ENCODE assay signal across 9 mouse cellular contexts in genomic region chr19:46435492-46435891, GRCm38 (mm10). TPM values are rescaled to one million over a fixed set of nuclear protein-coding genes. Genes with fewer than 3 reads are reported as not detected.
DNase-seq lines count a peak whose midpoint lies in the region; ATAC-seq lines count a peak whose summit lies in the region.
"Had no signal": no experiment of that assay in that cellular context is flagged by ENCODE, and none has a peak within 500 bp of the region (broad histone marks: within the 10 kb centered on the region; RNA-seq: fewer than 3 reads in every experiment).

No protein-coding gene starts in this region.

- H3K9ac ChIP-seq in neural tube, embryonic 15.5 days (replicated peaks) = no peak overlapping the region
- no peak overlapping the region for H3K9ac ChIP-seq in forebrain, embryonic 12.5 days

- no peak overlapping the region for H3K27ac ChIP-seq in neural tube, embryonic 15.5 days (replicated peaks)
- H3K27ac ChIP-seq in forebrain, embryonic 12.5 days = peak overlapping the region; percentile 54

- H3K4me3 ChIP-seq in neural tube, embryonic 15.5 days (replicated peaks) = no peak overlapping the region
- H3K4me3 ChIP-seq in forebrain, embryonic 12.5 days (replicated peaks) = no peak overlapping the region

- no peak for ATAC-seq in CD4-positive, CD25-positive, alpha-beta regulatory T cell, adult 4 months
- ATAC-seq in neural tube, embryonic 15.5 days (ENCODE audit: low FRiP score) = no peak
- ATAC-seq in forebrain, embryonic 12.5 days (ENCODE audit: low FRiP score) = no peak

- H3K27me3 ChIP-seq in neural tube, embryonic 15.5 days (replicated peaks) = no peaks in the 10 kb centered on the region
- H3K27me3 ChIP-seq in forebrain, embryonic 12.5 days = no peaks in the 10 kb centered on the region

- peak; percentile 70 for DNase-seq in CD4-positive, CD25-positive, alpha-beta regulatory T cell, adult 2 months (ENCODE audit: low read depth, low spot score)
- peak; percentile 38 for DNase-seq in neural tube, embryonic 10.5 days (ENCODE audit: extremely low spot score, low spot score)
- peak; percentile 57 for DNase-seq in retina, embryonic 14.5 days (ENCODE audit: low spot score)
- DNase-seq in spleen, postnatal 4 days (ENCODE audit: low spot score in 2 of 2) = no peak
- DNase-seq in cerebellum, adult 8-10 months = no peak
- DNase-seq: lung, postnatal 4 days had no signal

- no peak overlapping the region for H3K4me2 ChIP-seq in neural tube, embryonic 15.5 days
- H3K4me2 ChIP-seq in forebrain, embryonic 12.5 days = no peak overlapping the region

- WGBS in neural tube, embryonic 15.5 days = 4% methylated on average over 7 of the region's 7 CpGs
- WGBS in forebrain, embryonic 12.5 days = 6% methylated on average over 7 of the region's 7 CpGs

- no peaks in the 10 kb centered on the region for H3K9me3 ChIP-seq in neural tube, embryonic 15.5 days (replicated peaks)
- H3K9me3 ChIP-seq in forebrain, embryonic 12.5 days = no peaks in the 10 kb centered on the region

- peaks cover 20% of the 10 kb centered on the region for H3K4me1 ChIP-seq in neural tube, embryonic 15.5 days
- H3K4me1 ChIP-seq in forebrain, embryonic 12.5 days = peaks cover 25% of the 10 kb centered on the region

- H3K36me3 ChIP-seq in neural tube, embryonic 15.5 days = no peaks in the 10 kb centered on the region
- no peaks in the 10 kb centered on the region for H3K36me3 ChIP-seq in forebrain, embryonic 12.5 days (replicated peaks)

RNA-seq across cellular contexts. Expression of gene Sufu, which starts 38.8 kb away (rescaled TPM):
- polyA plus RNA-seq in CD4-positive, CD25-positive, alpha-beta regulatory T cell, adult 4 months (2017; shearing (Covaris generic)) = 10 to 100 TPM; 10.2 to 11.6 TPM
- polyA plus RNA-seq in neural tube, embryonic 15.5 days (2015; fragmentation: Nextera tagmentation; extraction: Ambion mirVana) = 18.3 and 21.4 TPM in 2 replicates
- 38.7 and 44.1 TPM in 2 replicates for polyA plus RNA-seq in forebrain, embryonic 12.5 days (2016; fragmentation: Nextera tagmentation; extraction: Ambion mirVana)

RNA-seq across cellular contexts. Expression of gene Actr1a, which starts 39.9 kb away (rescaled TPM):
- 100 to 1,000 TPM in 1 of 2 experiments, 10 to 100 TPM in 1; 92.4 to 111 TPM for polyA plus RNA-seq in CD4-positive, CD25-positive, alpha-beta regulatory T cell, adult 4 months (2017; shearing (Covaris generic))
- 281 and 314 TPM in 2 replicates for polyA plus RNA-seq in neural tube, embryonic 15.5 days (2015; fragmentation: Nextera tagmentation; extraction: Ambion mirVana)
- 241 and 254 TPM in 2 replicates for polyA plus RNA-seq in forebrain, embryonic 12.5 days (2016; fragmentation: Nextera tagmentation; extraction: Ambion mirVana)

Comparison
In these comparisons a context has a peak if more than half of its experiments do, and no peak if none do; other contexts are left out.
1. DNase-seq: peak in CD4-positive, CD25-positive, alpha-beta regulatory T cell, adult 2 months (single experiment), neural tube, embryonic 10.5 days (single experiment) and retina, embryonic 14.5 days (single experiment); none in spleen, postnatal 4 days (0 of 2) and cerebellum, adult 8-10 months (single experiment).